Mouse (Mus musculus) frontal cortex, adult 2 months (tissue): ENCODE results near the gene Ace3. TPM values are rescaled to one million over a fixed set of nuclear protein-coding genes. Genes with fewer than 3 reads are reported as not detected.

Experiments used
- DNase-seq, 2 experiments: peaks; one replicate each; pipeline ENCODE4 v3.0.0; 2022; ENCODE audit warnings: low spot score in 1 of 2; ENCODE audit errors: extremely low spot score in 1 of 2
- polyA plus RNA-seq: library from polyadenylated mRNA; depleted of rRNA; stranded (reverse); fragments of >200 nt; gene quantifications from 2 replicates; pipeline ENCODE4 v1.2.3, GENCODE M21; 2012; rRNA removed

Ace3 gene
- not detected in 2 replicates for polyA plus RNA-seq

DNA sequence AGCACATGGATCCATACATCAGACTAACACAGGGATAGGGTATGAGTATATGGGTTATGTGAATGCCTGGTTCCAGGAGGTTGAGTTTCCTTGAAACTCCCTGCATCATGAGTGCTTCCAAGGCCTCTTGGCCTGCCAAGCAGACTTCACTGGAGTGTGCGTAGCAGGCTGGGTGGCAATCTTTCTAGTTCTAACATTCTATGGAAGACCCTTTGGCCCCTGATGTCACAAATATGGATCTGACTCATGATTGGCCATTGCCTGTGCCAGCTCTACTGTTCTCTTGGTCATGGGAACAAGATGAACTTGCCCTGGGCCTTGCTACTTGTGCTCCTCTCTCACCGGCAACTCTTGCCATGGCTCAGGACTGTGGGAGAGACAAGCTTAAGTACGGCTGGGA, at the start of gene Ace3:
Gene Ace3 (plus strand): TSS at position 301 of the 400 bp plus-strand sequence.
- no peak for DNase-seq

DNA sequence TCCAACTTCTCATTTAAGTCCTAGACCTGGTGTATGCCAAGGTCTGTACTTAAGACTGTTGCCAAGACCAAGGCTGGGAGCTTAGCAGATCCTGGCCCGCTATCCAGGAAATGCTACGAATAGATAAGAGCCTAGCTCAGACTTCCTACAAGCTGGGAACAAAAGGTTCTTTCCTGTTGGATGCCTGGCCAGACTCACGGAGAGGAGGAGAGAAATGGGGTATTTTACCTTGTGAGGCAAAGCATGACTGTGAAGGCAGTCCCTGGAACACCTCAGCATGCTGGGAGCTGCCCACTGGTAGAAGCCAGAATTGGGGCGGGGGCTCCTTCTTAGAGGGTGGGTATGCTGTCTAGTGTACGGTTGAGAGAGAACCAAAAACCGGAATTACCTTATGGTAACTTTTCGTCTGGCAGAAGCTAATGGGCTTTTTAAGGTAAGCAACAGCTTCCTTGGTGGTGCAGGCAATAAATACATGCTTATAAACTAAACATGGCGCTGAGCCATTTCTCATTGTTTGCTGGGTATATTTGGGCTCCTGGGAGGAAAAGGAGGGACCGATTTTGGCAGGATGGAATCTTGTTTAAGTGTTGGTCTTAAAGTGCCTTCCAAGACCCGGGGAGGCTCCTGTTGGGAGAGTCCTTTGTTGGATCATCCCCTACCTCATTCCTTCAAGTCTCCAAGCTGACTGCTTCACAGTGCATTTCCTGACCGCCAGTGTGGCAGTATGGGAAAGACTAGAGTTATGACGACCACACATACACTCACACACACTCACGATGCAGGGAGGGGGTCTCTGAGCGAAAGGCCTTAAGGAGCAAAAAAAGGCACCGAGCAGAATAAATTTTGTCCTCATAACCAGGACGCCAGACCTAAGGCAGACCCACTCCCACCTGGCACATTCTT, 49.5 kb upstream of the Ace3 start:
- DNase-seq, result no peak

DNA sequence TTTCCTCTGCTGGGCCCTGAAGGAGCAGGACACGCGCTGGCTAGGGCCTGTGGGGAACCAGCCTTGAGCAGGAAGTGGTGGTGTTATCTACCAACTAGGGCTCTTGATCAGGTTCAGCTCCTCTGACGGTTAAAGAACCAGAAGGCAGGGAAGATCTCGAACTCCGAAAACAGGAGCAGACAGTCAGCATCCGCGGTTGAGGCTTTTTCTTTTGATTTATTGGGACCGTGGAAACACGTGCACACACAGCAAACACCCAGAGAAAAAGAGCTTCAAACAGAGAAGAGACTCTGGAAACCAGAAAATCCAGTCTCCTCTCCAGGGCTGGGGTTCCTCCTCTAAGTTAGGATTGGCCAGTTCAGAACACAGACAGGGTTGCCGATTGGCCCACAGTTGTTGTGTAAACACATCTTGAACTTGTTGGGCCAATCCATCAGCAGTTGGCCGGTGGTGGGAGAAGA, 47.8 kb upstream of the Ace3 start:
- DNase-seq, result no peak

DNA sequence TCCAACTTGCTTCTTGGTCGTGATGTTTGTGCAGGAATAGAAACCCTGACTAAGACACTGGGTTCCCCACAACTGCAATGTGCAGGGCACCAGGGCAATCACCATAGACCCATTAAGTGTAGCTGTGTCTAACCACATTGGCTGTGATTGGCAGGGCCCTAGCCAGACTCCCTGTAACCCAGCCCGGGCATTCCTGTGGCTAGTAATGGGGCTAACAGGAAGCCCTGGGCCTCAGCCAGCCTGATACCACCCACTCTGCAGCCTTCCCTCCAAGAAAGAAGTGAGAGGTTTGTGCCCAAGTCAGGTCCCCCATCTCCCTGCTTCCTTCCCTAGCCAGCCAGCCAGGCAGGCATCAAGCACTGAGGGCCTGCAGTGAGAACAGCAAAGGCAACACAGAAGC, 46.2 kb upstream of the Ace3 start:
- no peak for DNase-seq

DNA sequence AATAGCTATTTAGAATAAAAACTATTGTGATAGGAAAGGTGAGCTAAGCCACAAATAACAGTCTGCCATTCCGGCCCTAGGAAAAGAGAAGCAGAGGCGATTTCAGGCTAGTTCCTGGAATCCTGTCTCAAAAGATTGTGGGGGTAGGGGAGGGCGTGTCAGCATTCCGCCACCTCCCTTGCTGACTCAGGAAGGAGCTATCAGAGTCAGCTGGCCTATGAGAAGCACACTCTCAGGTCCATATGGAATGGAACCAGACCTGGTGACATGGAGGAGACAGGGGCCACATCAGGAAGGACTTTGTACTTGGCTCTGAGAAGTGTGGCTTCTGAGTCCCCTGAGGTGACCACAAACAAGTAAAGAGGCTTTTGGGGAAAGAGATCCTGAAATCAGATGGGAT, 44.0 kb upstream of the Ace3 start:
- DNase-seq, result no peak

DNA sequence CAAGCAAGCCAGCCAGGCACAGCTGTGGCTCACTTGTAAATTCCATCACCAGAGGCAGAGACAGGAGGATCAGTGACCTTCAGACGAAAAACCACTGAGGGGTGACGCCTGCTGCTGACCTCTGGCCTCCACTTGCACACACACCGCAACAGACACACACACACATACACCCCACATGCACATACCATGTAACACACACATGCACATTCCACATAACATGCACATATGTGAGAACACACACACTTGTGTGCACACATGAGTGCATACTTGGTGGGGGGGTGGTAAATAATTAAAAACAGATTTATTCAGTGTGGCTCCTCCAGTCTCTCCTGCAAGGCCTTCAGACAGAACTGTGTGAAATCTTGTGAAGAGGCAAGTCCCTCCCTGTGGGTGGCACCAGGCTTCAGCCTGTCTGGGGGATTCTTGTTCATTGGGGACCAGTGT, 42.9 kb upstream of the Ace3 start:
- no peak for DNase-seq

DNA sequence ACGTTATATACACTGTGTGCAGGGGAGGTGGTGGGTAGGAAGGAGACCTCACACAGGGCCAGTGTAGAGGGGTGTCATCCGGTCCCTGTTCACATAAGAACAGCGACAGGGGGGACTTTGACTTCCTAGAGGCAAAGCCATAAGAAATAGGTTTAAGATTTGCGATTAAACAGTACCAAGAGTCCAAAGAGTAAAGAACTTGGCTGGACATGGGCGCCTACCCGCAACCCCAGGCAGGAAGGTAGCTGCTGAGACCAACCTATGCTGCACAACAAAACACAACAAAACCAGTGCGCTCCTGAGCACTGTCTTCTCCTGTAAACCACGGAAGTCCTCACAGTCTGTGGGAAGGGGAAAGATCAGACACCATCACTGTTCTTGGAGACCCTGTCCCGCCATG, 42.4 kb upstream of the Ace3 start:
- DNase-seq, result no peak

DNA sequence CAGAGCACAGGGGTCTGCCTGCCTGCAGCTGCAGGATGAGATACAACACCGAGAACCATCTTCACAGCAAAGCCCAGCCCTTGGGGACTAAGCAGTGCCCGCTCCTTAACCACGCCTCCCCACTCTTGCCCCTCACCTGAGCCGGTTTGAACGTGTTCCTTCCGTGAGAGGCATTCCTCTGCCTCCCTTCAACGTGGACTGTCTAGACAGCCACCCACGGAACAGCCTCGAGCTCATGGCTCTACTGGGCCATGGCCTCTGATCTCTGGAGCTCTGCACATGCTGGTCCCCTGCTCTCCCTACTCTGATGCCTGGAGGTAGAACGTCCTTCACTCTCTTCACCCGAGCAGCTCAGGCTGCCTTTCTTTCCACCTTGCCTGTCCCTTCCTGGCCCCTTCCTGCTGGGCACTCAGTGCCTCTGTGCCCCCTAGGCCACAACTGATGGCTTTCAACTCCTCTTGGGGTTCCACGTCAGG, 41.5 kb upstream of the Ace3 start, which contains the start of gene Cyb561:
Gene Cyb561 (minus strand): TSS at position 426 of the 476 bp plus-strand sequence.
- DNase-seq, result no peak

DNA sequence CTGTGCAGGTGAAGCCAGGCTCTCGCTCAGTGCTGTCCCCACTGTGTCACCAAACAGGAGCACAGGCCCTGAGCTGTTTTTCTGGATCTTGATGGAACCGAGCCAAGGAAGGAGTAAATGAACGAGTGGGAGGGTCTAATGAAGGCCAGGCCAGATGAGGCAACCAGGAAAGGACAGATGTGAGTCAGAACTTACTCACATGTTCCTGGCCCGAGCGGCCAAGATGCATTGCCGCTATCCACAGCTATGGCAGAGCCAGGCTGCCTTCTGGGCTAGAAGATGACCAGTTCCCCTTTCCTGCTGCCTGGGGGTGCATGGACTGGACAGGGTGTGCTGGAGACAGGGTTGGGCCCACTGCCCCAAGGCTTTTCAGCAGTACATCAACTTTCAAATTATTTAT, 41.1 kb upstream of the Ace3 start:
- DNase-seq, result no peak

DNA sequence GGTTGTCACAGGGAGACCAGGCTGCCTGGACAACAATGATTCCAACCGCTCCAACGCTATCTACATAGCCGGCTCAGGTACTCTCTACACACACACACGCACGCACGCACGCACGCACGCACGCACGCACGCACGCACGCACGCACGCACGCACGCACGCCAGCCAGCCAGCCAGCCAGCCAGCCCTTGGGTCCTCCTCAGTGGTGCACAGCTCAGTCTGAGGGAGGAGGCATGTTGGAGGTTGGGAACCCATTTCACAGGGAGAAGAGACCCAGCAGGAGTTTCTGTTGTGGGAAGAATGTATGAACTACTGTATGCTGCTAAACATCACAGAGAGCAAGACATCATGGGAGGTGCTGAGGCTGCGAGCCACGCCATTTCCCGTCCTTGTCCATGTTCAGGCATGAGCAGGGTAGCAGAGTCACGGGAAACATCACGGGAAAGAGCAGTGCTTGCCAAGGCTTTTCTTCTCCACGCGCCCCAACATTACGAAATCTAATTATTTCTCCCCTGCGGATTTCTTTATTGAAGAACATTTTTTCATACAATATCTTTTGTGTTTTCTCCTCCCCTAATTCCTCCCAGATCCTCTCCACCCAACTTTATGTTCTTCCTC, 38.6 kb upstream of the Ace3 start:
- no peak for DNase-seq

DNA sequence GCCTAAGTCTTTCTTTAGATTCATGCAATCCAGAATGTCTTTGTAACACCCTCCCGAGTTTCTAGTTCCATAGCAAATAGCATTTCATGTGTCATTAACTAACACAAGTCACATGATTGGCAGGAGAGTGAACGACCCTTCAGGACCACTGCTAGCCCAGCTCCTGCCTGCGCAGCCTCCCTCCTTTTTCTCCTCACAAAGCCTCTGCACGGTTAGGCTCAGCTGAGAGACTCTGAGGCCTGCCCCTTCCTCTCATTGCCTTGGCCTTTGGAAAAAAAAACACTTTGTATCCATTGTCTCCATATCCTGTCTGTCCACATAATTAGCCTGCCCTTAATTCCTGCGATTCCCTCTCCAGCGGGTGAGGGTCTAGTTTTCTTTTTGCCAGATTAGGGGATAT, 37.0 kb upstream of the Ace3 start:
- no peak for DNase-seq

DNA sequence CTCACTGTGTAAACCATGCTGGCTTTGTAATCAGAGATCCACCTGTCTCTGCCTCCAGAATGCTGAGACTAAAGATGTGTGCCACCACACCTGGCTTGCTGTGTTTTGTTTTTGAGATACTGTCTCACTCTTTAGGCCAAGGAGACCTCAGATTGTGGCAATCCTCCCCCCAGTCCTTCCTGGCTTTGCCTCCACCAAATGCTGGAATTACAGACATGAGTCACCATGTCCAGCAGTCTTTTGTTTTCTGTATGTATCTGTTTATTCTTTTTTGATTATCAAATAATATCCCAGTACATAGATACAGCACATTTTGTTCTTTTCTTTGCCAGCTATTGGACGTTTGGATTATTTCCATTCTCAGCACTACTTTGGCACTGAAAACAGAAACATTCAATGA, 35.9 kb upstream of the Ace3 start:
- no peak for DNase-seq

DNA sequence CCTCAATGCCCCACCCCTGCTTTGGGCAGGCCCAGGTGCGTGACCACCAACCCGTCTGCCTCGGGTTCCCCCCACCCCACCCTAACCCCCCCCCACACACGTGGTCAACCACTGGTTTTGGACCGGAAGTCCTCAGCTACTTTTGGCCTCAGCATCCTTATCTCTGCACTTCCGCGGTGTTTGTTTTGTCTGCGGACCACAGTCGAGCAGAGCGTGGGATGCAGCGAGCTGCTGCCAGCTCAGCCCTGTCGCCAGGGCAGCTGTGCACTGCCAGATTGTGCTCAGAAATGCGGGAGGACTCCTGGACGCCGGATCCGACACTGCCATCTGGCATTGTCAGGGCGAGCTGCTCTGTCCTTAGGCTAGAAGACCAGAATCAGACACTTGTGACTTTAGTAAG, 35.1 kb upstream of the Ace3 start:
- DNase-seq, result peak in 1 of 2 experiments; percentile 63

DNA sequence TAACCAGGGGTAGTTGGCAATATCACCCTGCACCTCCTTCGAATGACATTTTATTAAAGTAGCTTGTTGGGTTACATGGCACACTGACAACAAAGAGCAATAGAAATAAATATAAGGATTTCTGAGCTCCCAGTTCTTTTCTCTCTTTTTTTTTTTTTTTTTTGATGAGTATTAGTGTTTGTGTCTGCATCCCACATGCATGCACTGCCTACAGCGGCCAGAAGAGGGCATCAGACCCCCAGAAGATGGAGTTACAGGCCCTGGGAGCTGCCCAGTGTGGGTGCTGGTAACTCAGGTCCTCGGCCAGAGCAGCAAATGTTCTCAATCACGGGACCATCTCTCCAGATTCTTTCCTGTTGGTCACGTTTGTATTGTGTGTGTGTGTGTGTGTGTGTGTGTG, 29.8 kb upstream of the Ace3 start:
- DNase-seq, result no peak

DNA sequence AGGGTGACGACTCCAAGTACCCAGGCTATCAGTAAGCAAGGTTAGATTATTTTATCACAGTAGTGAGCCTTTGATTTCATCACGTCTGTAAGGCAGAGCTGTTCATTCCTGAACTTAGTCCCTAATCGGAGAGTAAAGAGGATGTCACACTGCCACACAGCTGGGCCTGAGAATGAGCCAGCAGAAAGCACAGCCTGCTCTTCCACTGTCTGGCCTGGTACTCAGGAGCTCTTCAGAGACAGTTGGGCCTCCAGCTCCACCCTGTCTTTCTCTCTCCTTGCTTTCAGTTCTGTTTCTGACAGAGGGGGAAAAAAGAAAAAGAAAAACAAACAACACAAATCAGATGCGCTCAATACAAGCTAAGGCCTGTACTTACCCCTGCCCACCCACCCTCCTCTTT, 28.2 kb upstream of the Ace3 start:
- no peak for DNase-seq

DNA sequence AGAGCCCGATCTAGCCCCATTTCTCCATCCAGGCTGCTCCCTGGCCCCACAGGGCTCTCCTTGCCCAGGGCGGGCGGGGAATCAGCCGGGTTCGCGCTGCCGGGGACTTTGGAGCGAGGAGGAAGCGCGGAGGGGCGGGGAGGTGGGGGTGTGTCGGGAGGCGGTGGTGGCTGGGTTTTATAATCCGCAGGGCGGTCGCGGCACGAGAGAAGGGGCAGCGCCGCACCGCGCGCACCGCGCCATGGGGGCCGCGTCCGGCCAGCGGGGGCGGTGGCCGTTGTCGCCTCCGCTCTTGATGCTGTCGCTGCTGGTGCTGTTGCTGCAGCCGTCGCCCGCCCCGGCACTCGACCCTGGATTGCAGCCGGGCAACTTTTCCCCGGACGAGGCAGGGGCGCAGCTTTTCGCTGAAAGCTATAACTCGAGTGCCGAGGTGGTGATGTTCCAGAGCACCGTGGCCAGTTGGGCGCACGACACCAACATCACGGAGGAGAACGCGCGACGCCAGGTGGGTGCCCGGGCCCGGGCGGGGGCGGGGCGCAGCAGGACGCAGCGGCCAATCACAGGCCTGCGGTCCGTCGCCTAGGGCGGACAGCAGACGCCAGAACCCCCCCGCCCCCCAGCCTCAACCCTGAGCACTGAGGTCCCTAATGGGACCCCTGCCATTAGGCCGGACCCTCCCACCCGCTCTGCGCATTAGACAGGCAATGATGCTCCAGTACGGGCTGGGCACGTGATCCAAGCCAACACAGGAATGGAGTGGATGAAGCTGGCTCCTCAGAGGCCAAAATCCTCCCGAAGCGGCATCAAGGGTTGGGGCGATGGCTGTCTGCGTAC, 26.5 kb upstream of the Ace3 start, which contains the start of gene Ace:
Gene Ace (plus strand): TSS at position 205 of the 834 bp plus-strand sequence.
- DNase-seq, result no peak

DNA sequence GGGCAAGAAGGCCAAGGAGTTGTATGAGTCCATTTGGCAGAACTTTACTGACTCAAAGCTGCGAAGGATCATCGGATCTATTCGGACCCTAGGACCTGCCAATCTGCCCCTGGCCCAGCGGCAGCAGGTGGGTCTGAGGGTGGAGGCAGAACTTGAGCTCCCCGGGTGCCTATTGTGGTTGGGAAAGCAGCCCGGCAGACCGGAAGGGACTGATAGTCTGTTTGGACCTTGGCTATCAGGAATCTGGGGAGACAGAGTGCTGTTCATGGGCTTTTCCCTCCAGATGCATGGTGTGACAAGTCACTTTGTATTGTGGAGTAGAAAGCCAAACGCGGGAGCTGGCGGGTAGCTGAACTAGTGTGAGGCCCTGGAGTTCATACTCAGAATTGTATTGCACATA, 25.5 kb upstream of the Ace3 start:
- DNase-seq, result no peak

DNA sequence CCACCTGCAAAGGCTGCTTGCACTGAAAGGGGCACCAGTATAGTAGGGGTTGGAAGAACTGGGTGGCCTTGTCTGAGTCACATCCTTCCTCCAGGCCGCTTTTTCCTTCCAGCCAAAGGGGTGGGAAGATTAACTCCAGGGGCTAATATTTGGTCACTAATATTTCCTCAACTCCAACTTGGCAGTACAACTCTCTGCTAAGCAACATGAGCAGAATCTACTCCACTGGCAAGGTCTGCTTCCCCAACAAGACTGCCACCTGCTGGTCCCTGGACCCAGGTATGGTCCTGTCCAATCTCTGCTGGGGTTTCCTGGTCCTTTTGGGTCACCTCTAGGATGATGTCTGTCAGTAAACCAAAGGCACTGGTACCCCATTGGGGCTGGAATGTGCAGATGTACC, 25.0 kb upstream of the Ace3 start:
- peak in 1 of 2 experiments; percentile 45 for DNase-seq

DNA sequence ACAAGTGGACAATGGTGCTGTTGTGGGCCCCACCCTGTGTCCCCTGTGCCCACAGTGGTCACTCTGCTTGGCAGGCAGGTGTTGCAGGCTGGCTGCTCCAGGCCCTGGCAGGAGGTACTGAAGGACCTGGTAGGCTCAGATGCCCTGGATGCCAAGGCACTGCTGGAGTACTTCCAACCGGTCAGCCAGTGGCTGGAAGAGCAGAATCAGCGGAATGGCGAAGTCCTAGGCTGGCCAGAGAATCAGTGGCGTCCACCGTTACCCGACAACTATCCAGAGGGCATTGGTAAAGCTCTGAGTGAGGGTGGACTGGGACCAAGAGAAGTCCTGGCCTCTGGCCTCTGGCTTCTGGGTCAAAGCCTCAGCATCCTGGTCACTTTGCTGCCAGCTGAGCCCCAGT, 19.9 kb upstream of the Ace3 start:
- DNase-seq, result no peak

DNA sequence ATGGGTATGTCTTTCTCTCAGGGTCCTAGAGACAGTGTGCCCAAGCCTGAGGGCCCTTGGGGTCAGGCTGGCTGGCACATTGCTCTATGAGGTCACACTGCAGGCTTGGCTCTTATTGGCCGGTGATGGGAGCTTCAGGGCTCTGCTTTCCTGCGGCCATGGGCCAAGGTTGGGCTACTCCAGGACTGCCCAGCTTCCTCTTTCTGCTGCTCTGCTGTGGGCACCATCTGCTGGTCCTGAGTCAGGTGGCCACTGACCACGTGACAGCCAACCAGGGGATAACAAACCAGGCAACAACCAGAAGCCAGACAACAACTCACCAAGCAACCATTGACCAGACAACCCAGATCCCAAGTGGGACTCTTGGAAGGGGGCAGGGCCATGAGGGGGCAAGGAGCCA, 19.4 kb upstream of the Ace3 start:
- no peak for DNase-seq

DNA sequence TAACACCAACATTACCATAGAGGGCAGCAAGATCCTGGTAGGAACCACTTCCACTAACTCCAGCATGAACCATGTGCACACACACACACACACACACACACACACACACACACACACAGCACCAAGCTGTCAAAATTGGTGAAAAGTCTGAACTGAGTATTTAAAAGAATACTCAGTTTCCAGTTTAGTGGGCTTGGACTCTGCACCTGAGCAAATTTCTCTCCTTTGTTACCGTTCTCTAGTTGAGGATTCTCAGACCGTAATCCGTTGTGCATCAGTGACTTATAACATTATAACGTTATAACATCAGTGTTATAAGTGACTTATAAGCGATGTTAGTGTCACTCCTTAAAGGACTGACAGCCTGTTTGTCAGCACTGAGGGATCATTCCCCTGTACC, 18.8 kb upstream of the Ace3 start:
- DNase-seq, result no peak
